Mouse (Mus musculus): ENCODE data around the gene Cngb1.
A peak's percentile ranks its signal among the peaks of the same experiment; 100 is the strongest.
"Not testable (repeated sequence)": the region's sequence is repeated elsewhere in the genome, so short reads cannot be mapped to it uniquely, and the experiment has no call there.

The Cngb1 gene

DNA sequence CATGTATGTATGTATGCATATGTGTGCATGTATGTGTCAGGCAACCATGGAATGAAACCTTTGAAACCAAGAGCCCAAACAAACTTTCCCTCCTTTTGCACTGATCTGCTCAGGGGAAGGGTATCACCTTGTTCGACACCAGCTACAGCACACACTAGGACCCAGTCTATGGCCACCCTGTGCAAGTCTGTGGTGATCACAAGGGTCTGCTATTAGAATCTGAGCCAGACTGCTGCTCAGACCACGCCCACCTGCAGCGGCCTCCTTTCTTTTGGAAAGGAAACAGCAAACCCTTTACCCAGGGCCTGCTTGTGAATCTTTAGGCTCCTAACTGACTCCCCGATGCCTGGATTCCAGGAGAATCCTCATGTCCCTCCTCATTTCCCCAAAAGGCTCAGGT is 62.5 kb downstream of the Cngb1 start:
- no peak for DNase-seq

DNA sequence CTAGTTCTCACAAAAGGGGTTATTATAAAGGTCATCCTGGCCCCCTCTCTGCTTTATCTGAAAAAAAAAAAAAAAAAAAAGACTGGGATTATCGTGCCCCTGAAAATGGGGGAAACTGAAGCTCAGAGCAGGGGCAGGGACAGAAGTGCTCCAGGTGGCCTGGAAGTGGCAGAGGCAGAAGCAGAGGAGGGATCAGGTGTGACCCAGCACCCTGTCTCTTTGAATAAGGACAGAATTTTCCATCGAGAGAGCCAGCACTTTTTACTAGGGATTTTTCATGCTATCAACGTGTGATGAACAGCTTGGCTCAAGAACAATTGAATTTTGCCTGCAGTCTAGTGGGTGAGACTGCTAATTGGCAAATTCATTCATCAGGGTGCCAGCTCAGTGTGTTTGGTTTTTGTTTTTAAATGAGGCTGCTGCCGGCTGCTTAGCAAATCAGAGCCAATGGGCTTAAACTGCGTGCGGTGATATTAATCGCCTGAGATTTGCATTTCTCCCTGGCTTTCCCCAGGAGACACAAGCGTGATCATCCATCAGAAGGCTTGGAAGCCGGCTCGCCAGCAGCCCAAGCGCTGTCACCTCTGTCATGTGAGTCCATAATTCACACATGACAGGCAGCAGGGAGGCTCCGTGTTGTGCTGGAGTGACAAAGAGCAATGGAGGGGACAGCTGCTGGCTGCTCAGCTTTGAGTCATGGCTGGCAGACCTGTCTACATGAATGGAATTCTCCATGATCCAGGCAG is 63.4 kb downstream of the Cngb1 start:
- peak; percentile 64 for DNase-seq

DNA sequence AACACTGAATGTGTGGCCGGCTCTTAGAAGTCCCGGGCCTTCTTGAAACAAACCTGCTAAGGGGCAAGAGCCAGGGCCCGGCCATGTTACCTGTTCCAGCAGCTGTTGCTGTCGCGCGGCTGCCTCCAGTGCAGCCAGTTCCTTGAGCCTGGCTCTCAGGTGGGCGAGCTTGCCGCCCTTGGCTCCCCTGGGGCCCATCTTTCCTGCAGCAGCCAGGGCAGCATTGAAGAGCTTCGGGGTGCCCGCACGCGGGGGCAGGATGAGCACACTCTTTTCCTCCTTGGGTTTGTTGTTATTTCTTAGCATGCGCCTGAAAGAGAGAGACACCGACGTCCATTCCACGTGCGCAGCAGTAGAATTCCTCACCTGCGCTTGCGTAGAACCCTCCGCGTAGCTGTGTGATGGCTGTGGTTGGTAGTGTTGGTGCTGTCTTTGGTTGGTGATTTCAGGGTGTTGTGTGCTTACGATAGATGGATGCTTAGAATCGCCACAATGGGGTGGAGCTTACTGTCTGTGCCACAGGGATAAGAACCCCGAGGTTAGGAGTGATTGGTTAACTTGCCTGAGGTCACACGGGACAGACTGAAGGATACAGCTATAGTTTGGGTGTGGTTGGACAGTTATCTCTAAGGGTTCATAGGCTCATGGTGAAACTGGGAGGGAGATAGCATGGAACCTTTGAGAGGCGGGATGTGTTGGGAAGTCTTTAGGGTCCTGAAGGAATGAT is 64.1 kb downstream of the Cngb1 start:
- no peak for DNase-seq

GRCm38 (mm10) chr8:95235683-95236082 is 70.7 kb downstream of the Cngb1 start:
- DNase-seq: peak; percentile 64

DNA sequence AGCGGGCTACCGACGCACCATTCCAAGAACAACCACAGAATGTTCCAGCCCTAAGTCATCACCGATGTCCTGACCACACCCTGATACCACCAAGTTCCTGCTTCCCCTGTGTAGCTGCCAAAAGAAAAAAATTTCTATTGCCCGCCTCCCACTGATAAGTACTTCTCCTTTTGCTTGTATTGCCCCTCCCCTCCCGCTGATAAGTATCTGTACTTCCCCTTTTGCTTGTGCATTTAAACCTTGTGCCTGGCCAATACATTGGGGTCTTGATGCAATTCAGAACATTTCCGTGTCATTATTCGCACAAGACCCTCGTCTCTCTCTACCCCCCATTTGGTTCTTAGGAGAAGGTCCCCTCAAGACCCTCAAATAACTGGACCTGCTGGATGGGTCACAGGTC is 76.3 kb downstream of the Cngb1 start:
- DNase-seq: not testable (repeated sequence)

DNA sequence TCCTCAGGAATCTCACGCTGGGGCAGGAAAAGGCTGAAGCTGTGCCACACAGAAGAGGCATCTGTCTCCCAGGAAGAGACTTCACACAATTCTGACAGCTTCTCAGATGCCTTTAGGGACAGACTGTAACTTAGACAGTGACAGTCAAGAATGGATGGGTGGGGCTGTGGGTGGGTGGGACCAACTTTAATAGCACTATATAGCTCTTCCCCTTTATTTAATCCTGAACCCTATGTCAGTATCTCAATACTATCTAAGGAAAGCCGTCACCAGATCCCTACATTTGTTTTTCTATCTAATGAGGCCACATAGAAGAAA is 79.3 kb downstream of the Cngb1 start:
- no peak for DNase-seq

DNA sequence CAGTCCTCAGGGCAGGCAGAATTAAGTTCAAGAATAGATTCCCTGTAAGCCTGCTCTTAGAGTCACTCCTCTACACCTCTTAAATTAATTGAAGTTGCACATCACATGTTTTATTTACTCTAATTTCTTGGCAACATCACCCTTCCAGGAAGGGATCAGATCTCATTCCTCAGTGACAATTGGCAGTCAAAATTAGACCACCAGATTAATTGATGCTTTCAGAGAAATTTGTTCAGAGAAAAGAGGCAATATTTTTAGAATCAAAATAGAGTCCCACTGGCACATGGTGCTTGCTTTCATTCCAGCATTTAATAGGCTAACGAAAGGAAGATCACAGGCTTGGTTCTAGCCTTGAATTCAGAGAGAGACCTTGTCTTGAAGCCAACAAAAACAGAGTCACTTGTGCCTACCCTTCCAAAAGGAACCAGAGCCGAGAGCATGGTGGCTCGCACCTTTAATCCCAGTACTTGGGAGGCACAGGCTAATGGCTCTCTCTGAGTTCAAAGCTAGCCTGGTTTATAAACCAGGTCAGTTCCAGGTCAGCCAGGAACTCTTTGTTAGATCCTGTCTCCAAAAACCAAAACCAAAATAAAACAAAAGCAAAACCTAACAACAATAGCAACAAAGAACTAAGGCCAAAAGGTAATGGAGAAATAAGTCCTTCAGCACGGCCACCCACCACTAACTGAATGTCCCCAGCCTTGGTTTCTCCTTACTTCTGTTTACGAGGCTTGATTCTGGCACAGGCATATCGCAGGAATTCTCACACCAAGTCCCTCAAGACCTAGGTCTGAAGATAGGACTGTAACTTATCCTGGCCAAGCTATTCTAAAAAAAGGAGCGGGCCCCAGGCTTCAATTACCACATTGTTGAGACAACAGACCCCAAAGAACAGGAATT is 79.9 kb downstream of the Cngb1 start:
- DNase-seq: peak; percentile 20

DNA sequence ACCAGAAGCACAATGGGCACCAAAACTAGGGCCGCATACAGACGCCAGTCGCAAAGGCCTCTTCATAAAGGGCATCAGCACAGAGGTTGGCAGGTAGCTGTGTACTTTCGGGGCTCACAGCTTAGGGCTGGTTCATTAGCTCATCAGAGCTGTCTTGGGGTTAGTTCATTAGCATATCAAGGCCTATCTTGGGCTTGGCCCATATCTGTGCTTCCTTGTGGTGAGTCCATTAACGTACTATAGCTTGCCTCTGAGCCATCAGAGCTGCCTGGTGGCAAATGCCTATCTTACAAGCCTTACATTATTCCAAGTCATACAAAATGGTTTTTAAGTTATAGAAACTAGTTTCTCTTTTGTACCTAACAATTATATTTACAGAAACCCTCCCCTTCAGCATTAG is 82.4 kb downstream of the Cngb1 start:
- DNase-seq: no peak

DNA sequence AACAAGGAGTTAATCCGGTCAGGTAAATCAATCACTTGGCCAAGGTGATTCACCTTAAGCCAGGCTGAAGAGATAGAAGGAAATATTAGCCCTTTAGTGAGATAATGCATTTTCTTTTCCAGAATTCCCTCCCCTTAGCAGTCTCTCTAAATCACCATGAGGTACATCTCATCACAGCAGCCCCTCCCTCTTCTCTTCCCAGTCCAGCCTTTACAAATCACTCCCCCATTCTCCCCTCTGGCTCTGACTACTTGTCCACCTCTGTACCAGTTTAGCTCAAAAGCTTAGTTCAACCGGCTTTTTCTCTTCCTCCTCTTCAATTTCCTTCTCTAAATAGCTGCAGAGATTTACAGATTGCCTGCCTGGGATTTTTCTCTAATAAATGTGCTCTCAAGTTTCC is 85.3 kb downstream of the Cngb1 start:
- DNase-seq: no peak

GRCm38 (mm10) chr8:95220571-95220998 is 85.8 kb downstream of the Cngb1 start:
- no peak for DNase-seq

DNA sequence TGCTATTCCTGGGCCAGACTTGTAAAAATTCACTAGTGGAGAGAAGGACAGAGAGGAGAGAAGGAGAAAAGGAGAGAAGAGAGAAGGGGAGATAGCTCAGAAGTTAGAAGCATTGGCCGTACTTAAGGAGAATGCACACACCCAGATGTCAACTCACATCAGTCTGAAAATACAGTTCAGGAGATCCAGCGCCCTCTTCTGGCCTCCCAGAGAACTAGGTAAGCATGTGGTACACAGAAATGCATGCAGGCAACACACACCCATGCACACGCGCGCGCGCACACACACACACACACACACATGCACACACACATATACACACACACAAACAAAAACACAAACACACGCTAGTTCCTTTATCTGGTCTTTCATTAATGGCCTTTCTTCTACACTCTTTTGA is 86.8 kb downstream of the Cngb1 start:
- DNase-seq: no peak

DNA sequence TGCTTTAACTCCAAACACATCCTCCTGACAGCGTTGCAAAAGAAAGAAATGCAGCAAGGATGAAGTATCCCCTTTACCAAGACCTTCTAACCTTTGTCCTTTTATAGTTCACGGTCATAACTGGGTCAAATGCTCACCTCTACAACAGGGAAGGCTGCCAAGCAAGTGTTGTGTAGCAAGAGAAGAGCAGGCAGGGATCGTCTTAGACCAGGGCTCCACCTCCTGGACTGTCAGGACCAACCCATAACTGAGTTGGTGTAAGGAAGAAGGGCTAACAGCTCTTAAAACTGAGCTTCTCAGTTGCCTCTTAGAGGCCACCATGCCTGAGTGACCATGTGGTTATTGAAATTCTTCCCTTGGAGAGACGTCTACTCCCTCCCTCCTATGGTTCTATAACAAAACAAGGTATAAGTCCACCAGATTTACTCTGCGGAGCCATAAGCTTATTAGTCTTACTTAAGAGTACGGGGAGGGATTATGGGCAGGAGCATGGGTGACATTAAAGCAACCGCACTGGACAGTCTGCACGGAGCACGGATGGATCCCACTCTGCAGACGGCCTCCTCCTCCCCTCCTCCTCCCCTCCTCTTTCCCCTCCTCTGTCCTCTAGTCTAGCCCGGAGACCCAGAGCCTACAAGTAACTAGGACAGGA is 90.5 kb downstream of the Cngb1 start:
- no peak for DNase-seq

DNA sequence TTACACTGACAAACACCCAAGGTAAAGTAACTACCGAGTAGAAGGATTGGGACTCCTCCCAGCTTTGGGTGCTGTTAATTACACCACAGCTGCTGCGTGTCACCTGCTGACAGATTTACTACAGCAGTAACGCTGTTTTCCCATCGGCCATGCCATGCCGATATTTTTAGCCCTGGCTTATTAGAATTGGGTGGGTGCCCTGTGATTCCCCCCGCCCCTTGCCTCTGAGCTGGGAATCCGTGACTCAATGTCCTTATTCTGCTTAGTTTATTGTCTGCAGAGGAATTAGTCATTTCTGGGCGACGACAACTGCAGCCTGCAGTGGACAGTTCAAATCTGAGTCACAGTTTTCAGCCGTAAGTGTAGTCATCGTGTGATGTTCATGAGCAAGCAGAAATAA is 96.5 kb downstream of the Cngb1 start:
- no peak for DNase-seq

GRCm38 (mm10) chr8:95205946-95206345 is 100.4 kb downstream of the Cngb1 start:
- DNase-seq: peak; percentile 57

GRCm38 (mm10) chr8:95204039-95204380 is 102.4 kb downstream of the Cngb1 start:
- DNase-seq: peak; percentile 82

DNA sequence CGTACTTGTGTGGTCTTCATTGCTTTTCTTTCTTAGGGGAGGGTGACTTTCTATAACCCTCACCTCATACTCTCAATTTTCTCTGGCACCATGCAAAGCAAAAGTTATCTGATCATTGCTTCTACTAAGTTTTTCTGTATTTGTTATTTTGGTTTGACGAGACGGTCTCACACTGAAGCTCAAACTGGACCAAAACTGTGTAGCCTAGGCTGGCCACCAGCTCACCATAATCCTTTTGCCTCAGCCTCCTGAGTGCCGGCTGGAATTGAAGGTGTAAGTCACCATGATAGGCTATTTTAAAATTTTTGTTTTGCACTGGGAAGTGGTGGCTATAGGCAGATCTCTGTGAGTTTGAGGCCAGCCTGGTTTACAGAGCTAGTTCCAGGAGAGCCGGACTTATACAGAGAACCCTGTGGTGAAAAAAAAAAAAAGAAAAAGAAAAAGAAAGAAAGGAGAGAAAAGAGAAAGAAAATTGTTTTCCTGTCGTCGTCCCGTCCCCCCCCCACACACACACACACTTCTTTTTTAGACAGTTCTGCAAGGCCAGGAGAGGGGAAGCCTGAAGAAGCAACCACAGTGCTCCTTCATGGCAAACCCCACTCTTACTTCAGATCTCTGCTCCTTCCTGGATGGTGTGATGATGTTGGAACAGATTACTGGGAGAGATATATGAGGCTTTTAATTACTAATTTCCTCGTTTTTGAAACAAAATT is 102.9 kb downstream of the Cngb1 start:
- no peak for DNase-seq

DNA sequence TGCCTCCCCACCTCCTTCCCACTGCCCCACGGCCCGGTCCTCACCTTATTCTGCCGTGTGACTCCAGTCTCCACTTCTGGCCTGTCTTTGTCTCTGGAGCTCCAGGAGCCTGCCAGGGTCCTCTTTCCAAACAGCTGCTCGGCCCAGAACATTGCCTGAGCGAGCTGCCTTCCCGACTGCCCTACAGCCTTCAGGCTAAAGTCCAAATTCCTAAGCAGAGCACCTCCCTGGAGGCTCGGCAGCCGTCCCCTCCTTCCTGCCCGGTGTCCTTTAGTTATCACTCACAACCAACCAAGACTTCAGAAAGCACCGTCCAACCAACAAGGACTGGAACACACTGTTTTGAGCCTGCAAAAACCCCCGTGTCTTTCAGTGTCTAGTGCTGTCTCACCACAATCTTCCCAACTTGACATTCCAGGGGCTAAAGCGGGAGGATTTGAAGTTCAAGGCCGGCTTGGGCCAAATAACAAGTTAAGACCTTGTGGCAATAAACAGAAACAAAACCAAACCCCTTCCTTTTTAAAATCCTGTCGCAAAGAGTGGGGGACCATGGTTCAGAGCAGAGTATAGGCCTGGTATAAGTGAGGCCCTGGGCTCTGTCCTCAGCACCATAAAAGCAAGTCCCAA is 103.6 kb downstream of the Cngb1 start, which contains the start of gene Kifc3:
TSS of gene Kifc3 (minus strand) at position 164 of the 627 bp plus-strand sequence.
- no peak for DNase-seq

- DNase-seq: no peak
Observed at GRCm38 (mm10) chr8:95202056-95202570, 104.3 kb downstream of the Cngb1 start.

- DNase-seq: no peak
Observed at GRCm38 (mm10) chr8:95201491-95201890, 104.9 kb downstream of the Cngb1 start.

GRCm38 (mm10) chr8:95200001-95200405 is 106.4 kb downstream of the Cngb1 start:
- DNase-seq: no peak

GRCm38 (mm10) chr8:95195728-95196127 is 110.7 kb downstream of the Cngb1 start:
- no peak for DNase-seq
